ENCODE assay signal across 8 mouse cellular contexts in the genomic region with DNA sequence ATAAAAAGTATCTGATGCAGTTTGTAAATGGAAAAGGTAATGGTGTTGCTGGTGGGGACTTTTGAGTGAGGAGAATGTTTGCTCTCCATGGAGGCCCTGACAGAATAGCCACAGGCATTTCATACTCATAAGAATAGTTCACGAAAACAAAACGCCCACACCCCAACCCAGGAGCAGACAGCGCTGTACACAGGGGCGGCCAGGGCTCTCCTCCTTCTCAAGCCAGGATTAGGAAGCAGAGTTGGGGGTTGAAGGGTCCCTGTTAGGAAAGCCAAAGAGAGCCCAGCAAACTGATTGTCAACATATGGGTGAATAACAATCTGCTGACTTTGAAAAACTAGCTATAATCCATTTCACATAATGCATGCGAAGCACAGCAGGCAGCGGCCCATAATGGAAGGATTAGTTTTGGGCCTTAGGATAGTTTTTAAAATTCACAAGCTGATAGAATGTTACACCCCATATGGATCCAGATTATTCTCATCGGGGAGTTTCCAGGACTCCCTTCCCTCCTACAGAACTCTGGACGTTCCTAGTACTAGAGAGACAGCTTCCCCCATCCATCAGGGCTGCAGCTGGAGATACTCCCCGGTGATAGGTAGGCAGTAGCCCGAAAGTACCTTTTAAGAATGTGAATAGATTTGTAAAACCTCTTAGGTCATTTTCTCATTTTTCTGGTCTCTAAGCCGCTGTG. TPM values are rescaled to one million over a fixed set of nuclear protein-coding genes. Genes with fewer than 3 reads are reported as not detected.
A peak's percentile ranks its signal among the peaks of the same experiment; 100 is the strongest.
DNase-seq lines count a peak whose midpoint lies in the region; ATAC-seq and TF ChIP-seq lines count a peak whose summit lies in the region.

No protein-coding gene starts in this region.

- DNase-seq in gastrocnemius, adult 2 months = no peak
- no peak for DNase-seq in gastrocnemius, postnatal 14 days
- peak; percentile 9 for DNase-seq in right cerebral cortex, postnatal 25 days
- no peak for DNase-seq in right cerebral cortex, postnatal 36 days (ENCODE audit: low spot score in 2 of 2)
- DNase-seq in stomach, postnatal 0 days (ENCODE audit: low spot score) = no peak
- no peak for DNase-seq in thymus, postnatal 25 days
- DNase-seq in right cerebral cortex, postnatal 4 days = no peak

- peak overlapping the region; percentile 61 for H3K4me2 ChIP-seq in liver, embryonic 12.5 days
- peak overlapping the region; percentile 49 for H3K4me2 ChIP-seq in stomach, postnatal 0 days (replicated peaks; ENCODE audit: low read depth)

- TF ChIP-seq CTCF in gastrocnemius, adult 2 months (IDR thresholded peaks at IDR 0.05) = no peak
- no peak for TF ChIP-seq CTCF in stomach, postnatal 0 days (IDR thresholded peaks at IDR 0.05; ENCODE audit: low read depth)

- H3K4me1 ChIP-seq in liver, embryonic 12.5 days = peaks cover 72% of the 10 kb centered on the region
- H3K4me1 ChIP-seq in stomach, postnatal 0 days (replicated peaks; ENCODE audit: control insufficient read depth, insufficient read depth) = no peaks in the 10 kb centered on the region

- H3K9ac ChIP-seq in liver, embryonic 12.5 days = peak overlapping the region; percentile 53
- no peak overlapping the region for H3K9ac ChIP-seq in stomach, postnatal 0 days (ENCODE audit: low read length)

- intact Hi-C loops in gastrocnemius, adult 2 months (cut with DNase I) = no loop called here
- intact Hi-C loops in gastrocnemius, postnatal 14 days (cut with DNase I; ENCODE audit: low total_unique reads) = no loop called here

- no peak; the same call in 1 of the 2 replicates for ATAC-seq in liver, embryonic 12.5 days
- no peak for ATAC-seq in stomach, postnatal 0 days (ENCODE audit: low FRiP score, low TSS enrichment)

- no peak for TF ChIP-seq EP300 in stomach, postnatal 0 days (optimal IDR thresholded peaks at IDR 0.05)

- H3K27me3 ChIP-seq in liver, embryonic 12.5 days (replicated peaks) = no peaks in the 10 kb centered on the region
- no peaks in the 10 kb centered on the region for H3K27me3 ChIP-seq in stomach, postnatal 0 days (ENCODE audit: control insufficient read depth, insufficient read depth, low read length)

- H3K9me3 ChIP-seq in liver, embryonic 12.5 days (replicated peaks) = no peaks in the 10 kb centered on the region
- no peaks in the 10 kb centered on the region for H3K9me3 ChIP-seq in stomach, postnatal 0 days (ENCODE audit: control insufficient read depth, low read length)

- H3K27ac ChIP-seq in gastrocnemius, adult 2 months = peak overlapping the region; percentile 72
- peak overlapping the region; percentile 74 for H3K27ac ChIP-seq in liver, embryonic 12.5 days
- H3K27ac ChIP-seq in stomach, postnatal 0 days (replicated peaks) = no peak overlapping the region

- peak overlapping the region; percentile 60 for H3K4me3 ChIP-seq in gastrocnemius, adult 2 months
- peak overlapping the region; percentile 32 for H3K4me3 ChIP-seq in liver, embryonic 12.5 days
- peak overlapping the region; percentile 25 for H3K4me3 ChIP-seq in stomach, postnatal 0 days (ENCODE audit: low read depth, low read length)

- WGBS in liver, embryonic 12.5 days (ENCODE audit: insufficient replicate concordance) = 64% methylated on average over 11 of the region's 11 CpGs
- 31% methylated on average over 11 of the region's 11 CpGs for WGBS in stomach, postnatal 0 days

- H3K36me3 ChIP-seq in liver, embryonic 12.5 days = no peaks in the 10 kb centered on the region
- H3K36me3 ChIP-seq in stomach, postnatal 0 days (ENCODE audit: control insufficient read depth, insufficient read depth, low read length) = no peaks in the 10 kb centered on the region

RNA-seq across cellular contexts. Expression of a gene that starts 50.6 kb away (rescaled TPM):
- 10 to 100 TPM; 20.4 to 30.3 TPM for total RNA-seq in gastrocnemius, adult 2 months (2021)
- total RNA-seq in gastrocnemius, postnatal 14 days (2021) = 10 to 100 TPM; 16.8 to 22.8 TPM
- 30.0 and 36.8 TPM in 2 replicates for polyA plus RNA-seq in liver, embryonic 12.5 days (2016; fragmentation: Nextera tagmentation; extraction: Ambion mirVana)
- 13.0 and 16.7 TPM in 2 replicates for polyA plus RNA-seq in stomach, postnatal 0 days (2015; fragmentation: Nextera tagmentation; extraction: Ambion mirVana)
